Mouse (Mus musculus): Measurements from ENCODE around the gene Agbl5.

- TF ChIP-seq CTCF (conservative IDR thresholded peaks at IDR 0.05; ENCODE audit: insufficient read depth, insufficient read length, low read depth, low read length) (no peak), POLR2A (IDR thresholded peaks at IDR 0.05; ENCODE audit: low read depth, low read length) (no peak)
Observed at GRCm38 (mm10) chr5:30886209-30886608, 2.3 kb upstream of the Agbl5 start.
